In genomic region chrX:51606231-51606863, GRCm38 (mm10) we compare ENCODE assay signal across 18 mouse cellular contexts.
DNase-seq lines count a peak whose midpoint lies in the region.
"Had no signal": no experiment of that assay in that cellular context is flagged by ENCODE, and none has a peak within 500 bp of the region (broad histone marks: within the 10 kb centered on the region; RNA-seq: fewer than 3 reads in every experiment).

No protein-coding gene starts in this region.

- DNase-seq in frontal cortex, adult 2 months (ENCODE audit: extremely low spot score in 1 of 2, low spot score in 1 of 2): peak; percentile 3 to 46
- no peak for DNase-seq in frontal cortex, postnatal 14 days (ENCODE audit: low spot score in 2 of 2)
- DNase-seq in right cerebral cortex, adult 2 months (ENCODE audit: low spot score in 2 of 2): peak; percentile 6 to 17
- no peak for DNase-seq in right cerebral cortex, postnatal 4 days
- DNase-seq in left cerebral cortex, postnatal 36 days (ENCODE audit: low spot score in 2 of 2): peak; percentile 10
- DNase-seq in heart, adult 11 months: no peak
- no peak for DNase-seq in spleen, postnatal 36 days (ENCODE audit: low spot score in 2 of 2)
- DNase-seq: adrenal gland, adult 2 months; cerebellum, adult 2 months; cerebellum, postnatal 25 days; gastrocnemius, postnatal 14 days; heart, adult 18-20 months; heart, postnatal 10 days; kidney, adult 9 months; kidney, postnatal 25 days; liver; lung, postnatal 36 days; midbrain, embryonic 14.5 days had no signal

- intact Hi-C loops in left cerebral cortex, postnatal 36 days (cut with DNase I): no loop called here

Comparison
In these comparisons a context has a peak if more than half of its experiments do, and no peak if none do; other contexts are left out.
1. DNase-seq: peak in frontal cortex, adult 2 months (2 of 2), right cerebral cortex, adult 2 months (2 of 2) and left cerebral cortex, postnatal 36 days (2 of 2); none in frontal cortex, postnatal 14 days (0 of 2), right cerebral cortex, postnatal 4 days (single experiment), heart, adult 11 months (single experiment) and spleen, postnatal 36 days (0 of 2).